Mouse (Mus musculus) CH12.LX (cell line): ENCODE measurements at regions not wholly inside any gene's neighbourhood (a gene's known extent, or its start where the extent isn't known, plus 50 kb on each side); places are given as distances from the start of the nearest gene placed in this dataset.

Experiments used
- CTCF ChIP-seq, 2 experiments: IDR thresholded peaks in 1 of 2; conservative IDR thresholded peaks in 1 of 2; 2 replicates each; pipeline ENCODE4 v1.5.1; 2011 to 2012; ENCODE audit warnings: low read depth in 2 of 2, low read length in 2 of 2, improper control_type of control experiment in 1 of 2, inconsistent platforms in 1 of 2, mild to moderate bottlenecking in 1 of 2, moderate library complexity in 1 of 2
- E2F4 ChIP-seq: IDR thresholded peaks from 2 replicates; pipeline ENCODE4 v1.6.1; 2011; ENCODE audit warnings: low read depth, low read length, improper control_type of control experiment; ENCODE audit not compliant: insufficient replicate concordance
- EP300 ChIP-seq: IDR thresholded peaks from 2 replicates; pipeline ENCODE4 v1.6.1; 2011; ENCODE audit warnings: low read length, improper control_type of control experiment
- HCFC1 ChIP-seq: IDR thresholded peaks from 2 replicates; pipeline ENCODE4 v1.6.1; 2012; ENCODE audit warnings: low read depth, mild to moderate bottlenecking, inconsistent platforms, low read length, improper control_type of control experiment
- JUN ChIP-seq: IDR thresholded peaks from 2 replicates; pipeline ENCODE4 v1.6.1; 2011; ENCODE audit warnings: low read depth, mild to moderate bottlenecking, low read length, improper control_type of control experiment, moderate library complexity; ENCODE audit not compliant: insufficient read depth
- JUND ChIP-seq: conservative IDR thresholded peaks from 2 replicates; pipeline ENCODE4 v1.6.1; 2011; ENCODE audit warnings: low read depth, low read length, improper control_type of control experiment
- KAT2A ChIP-seq: IDR thresholded peaks from 2 replicates; pipeline ENCODE4 v1.6.1; 2012; ENCODE audit warnings: low read length, improper control_type of control experiment, inconsistent platforms; ENCODE audit not compliant: insufficient replicate concordance
- MEF2A ChIP-seq: IDR thresholded peaks from 2 replicates; pipeline ENCODE4 v1.6.1; 2014; ENCODE audit warnings: low read depth, mild to moderate bottlenecking, inconsistent platforms, low read length, improper control_type of control experiment, borderline replicate concordance
- MXI1 ChIP-seq: IDR thresholded peaks from 2 replicates; pipeline ENCODE4 v1.6.1; 2011; ENCODE audit warnings: mild to moderate bottlenecking, low read depth, low read length, improper control_type of control experiment
- NRF1 ChIP-seq: IDR thresholded peaks from 2 replicates; pipeline ENCODE4 v1.6.1; 2014; ENCODE audit warnings: low read depth, mild to moderate bottlenecking, inconsistent platforms, low read length, improper control_type of control experiment, moderate library complexity
- POLR2A ChIP-seq: IDR thresholded peaks from 2 replicates; pipeline ENCODE4 v1.6.1; 2011; ENCODE audit warnings: low read depth, mild to moderate bottlenecking, improper control_type of control experiment, low read length
- ZC3H11A ChIP-seq: IDR thresholded peaks from 2 replicates; pipeline ENCODE4 v1.6.1; 2012; ENCODE audit warnings: low read depth, mild to moderate bottlenecking, inconsistent platforms, low read length, improper control_type of control experiment
- ZMIZ1 ChIP-seq: IDR thresholded peaks from 2 replicates; pipeline ENCODE4 v1.6.1; 2012; ENCODE audit warnings: low read depth, mild to moderate bottlenecking, inconsistent platforms, low read length, improper control_type of control experiment

DNA sequence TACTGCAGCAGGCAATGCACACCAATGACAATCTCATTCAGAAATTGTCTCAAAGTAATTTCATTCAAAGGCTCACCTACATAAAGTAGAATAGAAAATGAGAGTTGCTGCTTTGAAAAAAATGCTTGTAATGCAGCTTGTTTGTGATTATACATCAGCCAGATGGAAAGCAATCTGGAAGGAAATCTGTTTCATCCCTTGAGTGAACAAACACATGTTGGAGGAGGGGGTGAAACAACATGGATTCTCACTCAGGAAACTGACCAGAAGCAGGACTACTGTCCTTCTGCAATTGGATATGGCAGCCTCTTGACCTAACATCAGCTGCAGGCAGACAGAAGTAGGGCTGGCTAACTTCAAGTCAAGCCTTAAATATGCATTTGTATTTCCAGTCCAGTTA lies 84.8 kb upstream of the Cep85l start:
- TF ChIP-seq MEF2A (no peak), JUN (no peak), KAT2A (no peak), EP300 (no peak), POLR2A (no peak), CTCF (conservative IDR thresholded peaks at IDR 0.05 in 1 of 2, IDR thresholded peaks at IDR 0.05 in 1 of 2; ENCODE audit: low read depth in 2 of 2, low read length in 2 of 2) (no peak), MXI1 (no peak), HCFC1 (no peak), NRF1 (no peak), ZMIZ1 (no peak), E2F4 (no peak), JUND (no peak), ZC3H11A (no peak)
